Mouse (Mus musculus): Measurements from ENCODE around the gene Fdx1.
A peak's percentile ranks its signal among the peaks of the same experiment; 100 is the strongest.

The Fdx1 gene

GRCm38 (mm10) chr9:51961190-51961909 lies 2.0 kb downstream of the Fdx1 start:
- DNase-seq = peak; percentile 11

DNA sequence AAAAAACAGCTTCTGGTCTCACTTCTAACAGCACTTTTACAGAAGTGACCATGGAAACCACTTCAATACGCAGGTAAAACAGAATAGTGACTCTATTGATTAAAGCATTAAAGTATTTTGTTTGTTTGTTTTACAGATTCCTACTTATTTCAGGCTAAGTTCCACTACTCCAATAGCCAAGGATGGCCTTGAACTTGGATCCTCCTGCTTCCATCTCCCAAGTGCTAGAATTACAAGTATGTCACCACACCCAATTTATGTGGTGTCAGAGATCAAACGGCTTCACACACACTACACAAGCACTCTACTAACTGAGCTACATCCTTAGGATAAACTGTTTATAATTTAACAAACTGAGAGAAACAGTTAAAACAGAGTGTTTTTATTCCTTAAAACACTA lies 3.0 kb downstream of the Fdx1 start:
- DNase-seq = no peak

- no peak for DNase-seq
These were observed 4.4 kb downstream of the Fdx1 start for GRCm38 (mm10) chr9:51958981-51959380.

- DNase-seq = no peak
These were observed 6.3 kb downstream of the Fdx1 start for GRCm38 (mm10) chr9:51957025-51957424.

GRCm38 (mm10) chr9:51956484-51956883 lies 6.9 kb downstream of the Fdx1 start:
- DNase-seq = no peak

DNA sequence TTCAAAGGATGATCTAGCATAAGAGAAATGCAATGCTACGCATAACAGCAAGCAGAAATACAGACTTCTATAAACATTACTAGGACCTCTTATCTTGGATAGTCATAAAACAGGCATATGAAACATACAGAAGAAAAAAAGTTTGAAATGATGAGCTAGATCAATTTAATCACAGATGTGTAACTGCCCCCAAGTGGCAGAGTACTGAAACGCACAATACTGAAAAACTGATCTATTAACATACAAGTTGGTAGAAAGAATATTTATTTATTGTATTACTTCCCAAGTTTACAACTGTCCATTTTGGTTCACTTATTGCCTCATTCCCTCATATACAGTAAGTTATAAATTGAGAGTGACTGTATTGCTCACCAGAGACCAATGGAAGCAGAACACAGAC lies 12.0 kb downstream of the Fdx1 start:
- peak; percentile 28 for DNase-seq

- DNase-seq = no peak
These were observed 12.7 kb downstream of the Fdx1 start for GRCm38 (mm10) chr9:51950667-51951066.

GRCm38 (mm10) chr9:51950225-51950624 lies 13.1 kb downstream of the Fdx1 start:
- no peak for DNase-seq

DNA sequence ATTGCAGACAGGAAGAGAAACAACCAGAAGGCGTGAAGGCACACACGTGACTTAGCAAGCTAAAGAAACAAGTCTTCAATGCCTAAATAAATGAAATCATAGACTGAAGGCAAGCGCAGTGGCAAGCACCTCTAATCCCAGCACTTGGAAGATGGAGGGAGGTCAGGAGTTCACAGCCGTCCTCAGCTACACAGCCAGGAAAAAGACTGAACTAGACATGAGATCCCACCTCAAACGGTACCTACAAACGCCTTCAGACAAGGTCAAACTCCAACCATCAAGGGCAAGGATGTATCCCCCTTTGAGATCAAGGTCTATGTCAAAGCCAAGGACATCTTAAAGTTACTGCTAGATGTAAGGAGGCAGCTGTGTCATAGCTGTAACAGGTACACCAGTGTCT lies 19.4 kb downstream of the Fdx1 start:
- DNase-seq = no peak

GRCm38 (mm10) chr9:51934641-51935040 lies 28.7 kb downstream of the Fdx1 start:
- no peak for DNase-seq

DNA sequence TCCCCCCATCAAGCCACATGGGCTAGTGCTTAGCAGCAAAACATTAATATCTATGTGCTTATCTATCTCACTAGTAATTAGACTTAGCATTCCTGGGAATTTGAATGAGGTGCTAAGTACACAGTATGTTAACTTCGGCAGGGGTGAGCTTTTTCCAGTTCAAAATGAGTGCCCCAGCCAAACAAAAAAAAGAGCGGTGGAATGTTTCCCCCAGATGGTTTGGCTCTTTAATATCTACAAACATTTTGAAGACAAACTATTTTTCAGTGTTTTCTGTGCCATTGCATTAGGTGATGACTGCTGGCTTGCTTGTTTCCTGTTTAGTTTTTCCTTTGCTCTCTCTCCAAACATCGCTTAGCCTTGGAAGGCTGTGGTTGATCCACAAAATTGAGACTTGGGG lies 31.4 kb downstream of the Fdx1 start:
- DNase-seq = no peak

GRCm38 (mm10) chr9:51931054-51931690 lies 32.2 kb downstream of the Fdx1 start:
- no peak for DNase-seq

DNA sequence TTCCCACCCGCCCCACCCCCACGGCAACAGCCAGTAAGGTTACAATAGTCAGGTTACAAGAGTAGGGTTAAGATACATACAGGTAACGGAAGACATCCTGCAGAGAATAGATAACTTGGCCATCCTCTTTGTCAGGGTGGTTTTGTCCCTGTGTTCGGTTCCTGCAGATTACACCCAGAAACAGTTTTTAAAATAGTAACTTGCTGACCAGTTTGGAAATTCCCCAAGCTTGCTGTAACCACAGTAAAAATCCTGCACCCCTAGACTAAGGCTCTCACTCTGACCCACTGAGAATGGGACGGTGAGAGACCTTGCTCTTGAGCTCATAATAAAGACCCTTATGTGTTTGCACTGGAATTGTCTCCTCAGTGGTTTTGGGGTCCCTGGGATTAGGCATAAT lies 33.4 kb downstream of the Fdx1 start:
- DNase-seq = no peak

GRCm38 (mm10) chr9:51928659-51929058 lies 34.7 kb downstream of the Fdx1 start:
- DNase-seq = no peak

DNA sequence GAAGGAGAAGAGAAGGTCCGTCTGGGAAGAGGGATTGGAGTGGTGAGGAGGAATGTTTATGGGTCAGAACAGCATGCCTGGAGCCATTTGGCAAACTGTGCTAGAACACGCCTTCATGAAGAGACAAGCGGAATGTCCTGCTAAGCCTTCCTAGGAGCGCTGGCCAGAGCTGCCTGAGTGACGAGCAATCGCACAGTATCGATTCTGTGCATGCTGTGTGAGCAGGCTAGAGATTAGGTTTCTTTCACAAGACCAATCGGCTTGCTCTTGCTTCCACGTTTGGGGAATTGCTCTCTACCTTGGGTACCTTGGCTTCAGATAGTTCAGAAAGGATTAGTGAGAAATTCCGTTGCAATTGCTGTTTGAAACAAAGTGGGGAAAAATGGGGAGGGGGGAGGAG lies 35.2 kb downstream of the Fdx1 start:
- peak; percentile 41 for DNase-seq

DNA sequence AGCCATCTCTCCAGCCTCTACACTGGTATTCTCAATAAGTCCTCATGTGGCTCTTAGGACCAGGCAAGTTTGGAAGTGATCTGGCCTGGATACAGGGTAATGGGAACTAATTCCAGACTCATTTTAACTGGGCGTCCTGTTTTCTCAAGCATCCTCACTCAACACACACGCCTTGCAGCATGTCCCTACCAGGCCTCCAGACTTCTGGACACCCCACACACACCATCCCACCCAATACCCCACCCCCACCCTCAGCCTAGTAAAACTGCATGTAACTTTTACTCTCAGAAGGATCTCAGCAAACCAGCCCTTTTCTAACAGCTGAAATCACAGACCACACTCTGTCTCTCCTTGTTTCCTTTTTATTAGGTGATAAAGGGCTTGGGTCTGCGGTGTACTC lies 35.7 kb downstream of the Fdx1 start:
- no peak for DNase-seq

GRCm38 (mm10) chr9:51926629-51927028 lies 36.7 kb downstream of the Fdx1 start:
- no peak for DNase-seq

GRCm38 (mm10) chr9:51924551-51925081 lies 38.7 kb downstream of the Fdx1 start:
- no peak for DNase-seq

DNA sequence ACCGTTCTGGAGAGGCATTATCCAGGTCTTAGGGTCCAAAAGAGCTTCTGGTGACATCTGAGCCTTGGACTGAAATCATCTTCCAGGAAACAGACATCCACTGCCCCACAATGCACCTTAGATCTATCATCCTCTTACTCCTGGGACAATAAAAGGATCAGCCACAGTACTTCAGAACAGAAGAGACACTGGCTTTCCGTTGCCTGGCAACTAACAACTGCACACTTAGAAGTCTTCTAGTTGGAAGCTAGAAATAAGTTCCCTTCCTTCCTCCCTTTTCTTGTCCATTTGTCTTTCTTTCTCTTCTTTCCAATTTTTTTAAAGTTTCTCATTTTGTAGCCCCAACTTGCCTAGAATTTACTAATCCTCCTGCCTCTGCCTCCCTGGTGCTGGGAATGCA lies 40.6 kb downstream of the Fdx1 start:
- no peak for DNase-seq

DNA sequence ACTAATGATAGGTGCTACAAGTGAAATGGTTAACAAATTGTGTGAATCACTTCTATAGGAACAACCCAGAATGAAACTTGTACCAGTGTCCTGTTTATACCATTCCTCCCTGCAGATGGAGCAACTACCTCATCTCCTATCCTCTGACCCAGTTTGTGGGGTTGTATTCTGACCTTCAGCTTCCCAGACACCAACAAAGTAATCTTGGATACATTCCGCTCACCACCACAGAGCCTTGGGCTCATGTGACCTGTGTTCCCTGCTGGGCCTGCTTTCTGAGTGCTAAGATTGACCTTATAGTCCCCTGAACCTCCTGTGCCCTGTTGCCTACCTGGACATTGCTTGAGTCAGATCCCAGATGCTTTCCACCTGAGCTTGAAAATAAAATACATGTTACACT lies 47.8 kb downstream of the Fdx1 start:
- no peak for DNase-seq

GRCm38 (mm10) chr9:51914481-51915120 lies 48.8 kb downstream of the Fdx1 start:
- no peak for DNase-seq

DNA sequence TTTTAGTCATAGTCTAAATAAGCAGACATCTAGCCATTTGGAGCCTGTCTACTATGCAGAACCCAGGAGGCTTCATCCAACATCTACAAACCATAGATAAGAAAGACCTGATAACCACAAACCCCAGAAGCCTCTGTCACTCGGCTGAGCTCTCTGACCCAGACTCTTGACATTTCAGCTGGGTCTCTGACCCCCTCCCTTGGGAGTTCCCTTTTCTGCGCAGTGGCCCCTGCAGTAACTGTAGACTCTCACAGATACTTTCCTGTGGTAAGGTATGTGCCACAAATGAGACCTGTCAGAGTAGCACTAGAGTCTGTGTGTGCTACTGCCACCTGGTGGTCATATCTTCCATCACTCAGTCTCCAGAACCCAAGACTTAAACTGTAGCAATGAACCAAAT lies 54.5 kb downstream of the Fdx1 start:
- peak; percentile 82 for DNase-seq

GRCm38 (mm10) chr9:51908255-51908654 lies 55.1 kb downstream of the Fdx1 start:
- DNase-seq = no peak

- DNase-seq = no peak
These were observed 56.4 kb downstream of the Fdx1 start for GRCm38 (mm10) chr9:51906938-51907337.
